ENCODE assay signal across 20 mouse cellular contexts in genomic region chr8:80923794-80924316, GRCm38 (mm10). TPM values are rescaled to one million over a fixed set of nuclear protein-coding genes. Genes with fewer than 3 reads are reported as not detected.
DNase-seq lines count a peak whose midpoint lies in the region; ATAC-seq and TF ChIP-seq lines count a peak whose summit lies in the region.
"Had no signal": no experiment of that assay in that cellular context is flagged by ENCODE, and none has a peak within 500 bp of the region (broad histone marks: within the 10 kb centered on the region; RNA-seq: fewer than 3 reads in every experiment).

No protein-coding gene starts in this region.

- in situ Hi-C loops in CH12.LX (cut with MboI; ENCODE audit: low pct_ligation_motif_present, low pct_unique_long_range_greater_than_20kb, low sequenced_read_pairs), result no loop called here

- intact Hi-C loops in left cerebral cortex, postnatal 36 days (cut with DNase I), result loop anchor here (5.0 kb wide), 1 partner anchor 42 kb away; the partner anchor contains the start of gene Gab1

- H3K4me2 ChIP-seq in kidney, embryonic 15.5 days, result no peak overlapping the region
- no peak overlapping the region for H3K4me2 ChIP-seq in lung, embryonic 16.5 days (ENCODE audit: low read depth, low read length)
- H3K4me2 ChIP-seq in CH12.LX (ENCODE audit: insufficient read depth, low read depth, poor library complexity, severe bottlenecking), result peak overlapping the region; percentile 8; the same call in 1 of the 2 replicates
- H3K4me2 ChIP-seq: embryonic facial prominence, embryonic 12.5 days; forebrain, embryonic 13.5 days; heart, embryonic 12.5 days; midbrain, embryonic 11.5 days; neural tube, embryonic 13.5 days had no signal

- no peak for TF ChIP-seq EP300 in CH12.LX (IDR thresholded peaks at IDR 0.05; ENCODE audit: low read length)

- no peak overlapping the region for H3K9ac ChIP-seq in kidney, embryonic 15.5 days
- H3K9ac ChIP-seq in lung, embryonic 16.5 days (ENCODE audit: low read length), result no peak overlapping the region
- no peak overlapping the region for H3K9ac ChIP-seq in CH12.LX (ENCODE audit: insufficient read depth, low read depth)
- H3K9ac ChIP-seq: embryonic facial prominence, embryonic 12.5 days; forebrain, embryonic 13.5 days; heart, embryonic 12.5 days; neural tube, embryonic 13.5 days had no signal

- 70% methylated on average over 9 of the region's 9 CpGs for WGBS in kidney, embryonic 15.5 days
- WGBS in lung, embryonic 16.5 days, result 54% methylated on average over 9 of the region's 9 CpGs

- no peaks in the 10 kb centered on the region for H3K36me3 ChIP-seq in kidney, embryonic 15.5 days
- no peaks in the 10 kb centered on the region for H3K36me3 ChIP-seq in lung, embryonic 16.5 days (ENCODE audit: control insufficient read depth, insufficient read depth, low read length)
- H3K36me3 ChIP-seq in CH12.LX (replicated peaks in 1 of 2; ENCODE audit: control insufficient read depth in 1 of 2, insufficient read depth in 1 of 2, low read length in 1 of 2), result no peaks in the 10 kb centered on the region
- no peaks in the 10 kb centered on the region for H3K36me3 ChIP-seq in splenic B cell, adult 2 months (ENCODE audit: control insufficient read depth, insufficient read depth, low read length, poor library complexity, severe bottlenecking)
- H3K36me3 ChIP-seq: embryonic facial prominence, embryonic 12.5 days; heart, embryonic 12.5 days; neural tube, embryonic 13.5 days had no signal

- H3K79me2 ChIP-seq in CH12.LX (replicated peaks; ENCODE audit: control insufficient read depth, extremely low read depth, insufficient read depth, poor library complexity, severe bottlenecking), result no peaks in the 10 kb centered on the region

- H3K9me3 ChIP-seq in kidney, embryonic 15.5 days (replicated peaks), result no peaks in the 10 kb centered on the region
- no peaks in the 10 kb centered on the region for H3K9me3 ChIP-seq in lung, embryonic 16.5 days (ENCODE audit: control insufficient read depth, low read length)
- H3K9me3 ChIP-seq in CH12.LX (replicated peaks; ENCODE audit: low read length), result no peaks in the 10 kb centered on the region
- H3K9me3 ChIP-seq: embryonic facial prominence, embryonic 12.5 days; forebrain, embryonic 13.5 days; heart, embryonic 12.5 days; neural tube, embryonic 13.5 days had no signal

- peak; percentile 29; the same call in 1 of the 2 replicates for ATAC-seq in kidney, embryonic 15.5 days (replicated peaks; ENCODE audit: low FRiP score)
- ATAC-seq in lung, embryonic 16.5 days (ENCODE audit: low read depth), result peak; percentile 29; the same call in 1 of the 2 replicates
- ATAC-seq: forebrain, embryonic 13.5 days; hindbrain, embryonic 16.5 days; Patski had no signal

- TF ChIP-seq CTCF in CH12.LX (conservative IDR thresholded peaks at IDR 0.05 in 1 of 2, IDR thresholded peaks at IDR 0.05 in 1 of 2; ENCODE audit: low read depth in 2 of 2, low read length in 2 of 2), result peak in 1 of 2 experiments; percentile 27; a peak in 2 of 4 replicates

- no peak for DNase-seq in kidney, postnatal 4 days
- DNase-seq in lung, postnatal 25 days (ENCODE audit: low spot score), result no peak
- DNase-seq in CH12.LX (ENCODE audit: extremely low read depth), result no peak
- DNase-seq in splenic B cell, adult 2 months (ENCODE audit: low read depth, low spot score), result peak; percentile 31
- DNase-seq in left cerebral cortex, postnatal 36 days (ENCODE audit: low spot score in 2 of 2), result no peak
- DNase-seq: adrenal gland, postnatal 10 days; cerebellum, postnatal 10 days; heart, postnatal 4 days; kidney, adult 8-10 months; left cerebral cortex, postnatal 4 days had no signal

- no peak overlapping the region for H3K4me3 ChIP-seq in kidney, embryonic 15.5 days (replicated peaks)
- no peak overlapping the region for H3K4me3 ChIP-seq in lung, embryonic 16.5 days (ENCODE audit: low read length)
- no peak overlapping the region for H3K4me3 ChIP-seq in CH12.LX (replicated peaks in 1 of 3; ENCODE audit: low read depth in 2 of 3, low read length in 2 of 3, poor library complexity in 1 of 3)
- H3K4me3 ChIP-seq: embryonic facial prominence, embryonic 12.5 days; erythroblast, embryonic 14.5 days; forebrain, embryonic 13.5 days; heart, embryonic 12.5 days; neural tube, embryonic 13.5 days had no signal

- H3K27ac ChIP-seq in kidney, embryonic 15.5 days, result no peak overlapping the region
- H3K27ac ChIP-seq in lung, embryonic 16.5 days (ENCODE audit: low read length), result peak overlapping the region; percentile 86
- no peak overlapping the region for H3K27ac ChIP-seq in CH12.LX (ENCODE audit: insufficient read depth, low read depth)
- H3K27ac ChIP-seq: embryonic facial prominence, embryonic 12.5 days; forebrain, embryonic 13.5 days; neural tube, embryonic 13.5 days had no signal

- dilution Hi-C loops in CH12.LX (cut with MboI; ENCODE audit: extremely low pct_ligation_motif_present, extremely low pct_unique_long_range_greater_than_20kb, low sequenced_read_pairs), result no loop called here

- TF ChIP-seq POLR2A in CH12.LX (IDR thresholded peaks at IDR 0.05; ENCODE audit: low read depth, low read length), result no peak

- TF ChIP-seq RAD21 in CH12.LX (IDR thresholded peaks at IDR 0.05; ENCODE audit: low read depth, low read length), result no peak; the same call in 1 of the 2 replicates

- peaks cover 21% of the 10 kb centered on the region for H3K4me1 ChIP-seq in kidney, embryonic 15.5 days
- peaks cover 15% of the 10 kb centered on the region; the same call in 1 of the 2 replicates for H3K4me1 ChIP-seq in lung, embryonic 16.5 days (replicated peaks; ENCODE audit: control insufficient read depth, insufficient read depth, low read length)
- peaks cover 5 to 9% of the 10 kb centered on the region in 2 experiments; a peak in 3 of 4 replicates for H3K4me1 ChIP-seq in CH12.LX (ENCODE audit: control insufficient read depth in 1 of 2, insufficient read depth in 2 of 2)

- H3K27me3 ChIP-seq in kidney, embryonic 15.5 days, result no peaks in the 10 kb centered on the region
- no peaks in the 10 kb centered on the region for H3K27me3 ChIP-seq in lung, embryonic 16.5 days (ENCODE audit: control insufficient read depth, insufficient read depth, low read depth, low read length)
- H3K27me3 ChIP-seq in CH12.LX (replicated peaks), result no peaks in the 10 kb centered on the region
- H3K27me3 ChIP-seq in splenic B cell, adult 2 months (ENCODE audit: control insufficient read depth, insufficient read depth, low read length, poor library complexity, severe bottlenecking), result no peaks in the 10 kb centered on the region
- H3K27me3 ChIP-seq: embryonic facial prominence, embryonic 12.5 days; forebrain, embryonic 13.5 days; heart, embryonic 12.5 days; neural tube, embryonic 13.5 days had no signal

TF ChIP-seq in CH12.LX, 34 proteins besides CTCF, POLR2A, EP300 and RAD21:
- no peak for TF ChIP-seq CHD1 (IDR thresholded peaks at IDR 0.05; ENCODE audit: low read depth, low read length)
- peak; percentile 10; the same call in 1 of the 2 replicates for TF ChIP-seq SMC3 (IDR thresholded peaks at IDR 0.05; ENCODE audit: low read depth, low read length)
- no peak for TF ChIP-seq SIN3A (IDR thresholded peaks at IDR 0.05; ENCODE audit: low read length)

RNA-seq across cellular contexts. Expression of gene Gab1, which starts 43.5 kb away (rescaled TPM):
- polyA plus RNA-seq in kidney, embryonic 15.5 days (2015; fragmentation: Nextera tagmentation; extraction: Ambion mirVana), result 16.4 and 16.8 TPM in 2 replicates
- 21.5 and 22.4 TPM in 2 replicates for polyA plus RNA-seq in lung, embryonic 16.5 days (2015; fragmentation: Nextera tagmentation; extraction: Ambion mirVana)
- total RNA-seq in CH12.LX (2012; rRNA removed) (0.04 and 0.08 TPM in 2 replicates), CH12.LX (2014; rRNA removed) (not detected in 2 replicates)
- polyA plus RNA-seq in CH12.LX (2012; ENCODE audit: insufficient read length, low read depth), result not detected in 2 replicates
- 10 to 100 TPM; 14.6 to 15.4 TPM for total RNA-seq in left cerebral cortex, postnatal 36 days (2021)

Comparison
In these comparisons a context has a peak if more than half of its experiments do, and no peak if none do; other contexts are left out.
1. RNA of gene Gab1, which starts 43.5 kb away (polyA plus RNA-seq): 21.5 to 22.4 TPM in lung, embryonic 16.5 days and 16.4 to 16.8 TPM in kidney, embryonic 15.5 days; not detected in CH12.LX; every median in the first group is over 10 times any median in the second.